9 mouse cellular contexts compared by ENCODE assay signal in the genomic region with DNA sequence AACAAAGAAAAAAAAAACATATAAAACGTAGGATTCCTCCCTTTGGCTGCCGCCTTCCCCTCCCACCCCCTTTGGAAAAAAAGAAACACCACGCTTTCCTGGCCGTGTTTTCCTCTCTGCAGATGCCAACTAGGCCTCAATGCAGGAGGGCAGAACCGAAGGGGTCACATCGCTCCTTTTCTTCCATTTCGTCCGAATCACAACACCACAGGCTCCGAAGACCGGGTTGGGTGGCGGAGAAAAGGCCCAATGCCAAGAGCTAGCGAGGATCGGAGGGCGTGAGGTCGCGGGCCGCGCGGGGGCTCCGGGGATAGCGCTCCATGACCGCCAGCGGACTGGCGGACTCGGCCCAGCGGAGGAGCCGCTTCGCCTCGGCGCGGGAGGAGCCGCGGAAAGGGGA. TPM values are rescaled to one million over a fixed set of nuclear protein-coding genes. Genes with fewer than 3 reads are reported as not detected.
DNase-seq lines count a peak whose midpoint lies in the region; ATAC-seq and TF ChIP-seq lines count a peak whose summit lies in the region.
"Had no signal": no experiment of that assay in that cellular context is flagged by ENCODE, and none has a peak within 500 bp of the region (broad histone marks: within the 10 kb centered on the region; RNA-seq: fewer than 3 reads in every experiment).

No protein-coding gene starts in this region.

- peak overlapping the region; percentile 94 for H3K9ac ChIP-seq in hindbrain, embryonic 14.5 days
- H3K9ac ChIP-seq in midbrain, embryonic 11.5 days (ENCODE audit: low read length), result peak overlapping the region; percentile 84

- H3K4me3 ChIP-seq in erythroblast, embryonic 14.5 days (replicated peaks), result peak overlapping the region; percentile 89
- H3K4me3 ChIP-seq in thymus, adult 2 months (ENCODE audit: control insufficient read depth, insufficient read depth, low read length), result peak overlapping the region; percentile 93
- H3K4me3 ChIP-seq in hindbrain, embryonic 14.5 days (replicated peaks; ENCODE audit: low read length), result peak overlapping the region; percentile 91
- peak overlapping the region; percentile 79 for H3K4me3 ChIP-seq in midbrain, embryonic 11.5 days (ENCODE audit: low read depth, low read length)

- peaks cover 35% of the 10 kb centered on the region for H3K36me3 ChIP-seq in erythroblast, embryonic 14.5 days (ENCODE audit: control insufficient read depth)
- H3K36me3 ChIP-seq in thymus, adult 2 months (ENCODE audit: control insufficient read depth, insufficient read depth, low read length), result no peaks in the 10 kb centered on the region
- H3K36me3 ChIP-seq in hindbrain, embryonic 14.5 days (replicated peaks; ENCODE audit: control insufficient read depth, insufficient read depth), result no peaks in the 10 kb centered on the region
- H3K36me3 ChIP-seq in midbrain, embryonic 11.5 days (ENCODE audit: control insufficient read depth, insufficient read depth, low read length), result no peaks in the 10 kb centered on the region

- no peak for TF ChIP-seq CTCF in thymus, adult 2 months (IDR thresholded peaks at IDR 0.05; ENCODE audit: borderline replicate concordance, control insufficient read depth, extremely low read depth, insufficient read depth, low read length, poor library complexity)

- under 1% methylated on average over 33 of the region's 33 CpGs for WGBS in thymus, adult 2 months
- under 1% methylated on average over 32 of the region's 33 CpGs for WGBS in hindbrain, embryonic 14.5 days
- WGBS in midbrain, embryonic 11.5 days, result 0% methylated on average over 29 of the region's 33 CpGs

- no peaks in the 10 kb centered on the region for H3K27me3 ChIP-seq in erythroblast, embryonic 14.5 days (ENCODE audit: control insufficient read depth)
- no peaks in the 10 kb centered on the region for H3K27me3 ChIP-seq in thymus, adult 2 months (ENCODE audit: control insufficient read depth, insufficient read depth, low read length)
- no peaks in the 10 kb centered on the region for H3K27me3 ChIP-seq in hindbrain, embryonic 14.5 days (ENCODE audit: control insufficient read depth, insufficient read depth, low read length)
- H3K27me3 ChIP-seq in midbrain, embryonic 11.5 days (ENCODE audit: control insufficient read depth, insufficient read depth, low read length), result no peaks in the 10 kb centered on the region
- H3K27me3 ChIP-seq: Patski had no signal

- H3K27ac ChIP-seq in thymus, adult 2 months (ENCODE audit: control insufficient read depth, insufficient read depth, low read length), result no peak overlapping the region
- H3K27ac ChIP-seq in hindbrain, embryonic 14.5 days, result peak overlapping the region; percentile 91
- H3K27ac ChIP-seq in midbrain, embryonic 11.5 days (ENCODE audit: low read depth, low read length), result peak overlapping the region; percentile 17; the same call in 1 of the 2 replicates

- peak overlapping the region; percentile 94 for H3K4me2 ChIP-seq in hindbrain, embryonic 14.5 days (replicated peaks)
- H3K4me2 ChIP-seq in midbrain, embryonic 11.5 days, result peak overlapping the region; percentile 66

- no peaks in the 10 kb centered on the region for H3K9me3 ChIP-seq in erythroblast, embryonic 14.5 days (ENCODE audit: control insufficient read depth, low read length)
- H3K9me3 ChIP-seq in hindbrain, embryonic 14.5 days (ENCODE audit: control insufficient read depth, low read length), result no peaks in the 10 kb centered on the region
- H3K9me3 ChIP-seq in midbrain, embryonic 11.5 days (ENCODE audit: control insufficient read depth, low read length), result no peaks in the 10 kb centered on the region

- TF ChIP-seq POLR2A in thymus, adult 2 months (IDR thresholded peaks at IDR 0.05; ENCODE audit: control insufficient read depth, extremely low read depth, insufficient read depth, low read length, poor library complexity), result no peak

- peaks cover 79% of the 10 kb centered on the region for H3K4me1 ChIP-seq in erythroblast, embryonic 14.5 days (ENCODE audit: control insufficient read depth)
- H3K4me1 ChIP-seq in thymus, adult 2 months (replicated peaks; ENCODE audit: control insufficient read depth, insufficient read depth, low read length), result peaks cover 24% of the 10 kb centered on the region
- H3K4me1 ChIP-seq in hindbrain, embryonic 14.5 days (replicated peaks; ENCODE audit: control insufficient read depth, insufficient read depth, low read length), result peaks cover 56% of the 10 kb centered on the region
- H3K4me1 ChIP-seq in midbrain, embryonic 11.5 days (ENCODE audit: control insufficient read depth, insufficient read depth, low read length), result peaks cover 36% of the 10 kb centered on the region

- DNase-seq in thymus, adult 2 months, result no peak
- no peak for DNase-seq in thymus, postnatal 0 days (ENCODE audit: low spot score)
- DNase-seq in hindbrain, embryonic 14.5 days (ENCODE audit: low spot score), result peak; percentile 39
- peak; percentile 96 for DNase-seq in midbrain, embryonic 11.5 days (ENCODE audit: low spot score, missing footprints)
- no peak for DNase-seq in layer of hippocampus, adult 18-20 months (ENCODE audit: low spot score in 2 of 2)
- no peak for DNase-seq in retina, embryonic 14.5 days (ENCODE audit: low spot score)

- ATAC-seq in erythroblast, adult 5-6 weeks (replicated peaks; ENCODE audit: low FRiP score, poor library complexity, severe bottlenecking), result no peak
- no peak for ATAC-seq in hindbrain, embryonic 14.5 days (ENCODE audit: low FRiP score)
- ATAC-seq in midbrain, embryonic 11.5 days (ENCODE audit: low FRiP score), result no peak

RNA-seq across cellular contexts. Expression of a gene that starts 0.5 kb away (rescaled TPM):
- 1.8 and 2.5 TPM in 2 replicates for polyA plus RNA-seq in erythroblast, embryonic 14.5 days (2012)
- total RNA-seq in erythroblast, adult 5-6 weeks (2015; ENCODE audit: low replicate concordance), result 6.0 and 6.7 TPM in 2 replicates
- 9.1 and 9.2 TPM in 2 replicates for total RNA-seq in erythroblast, adult 5-6 weeks (2017; ENCODE audit: low replicate concordance)
- polyA plus RNA-seq in thymus, adult 2 months (2012; rRNA removed), result 23.8 and 30.5 TPM in 2 replicates
- 15.5 and 16.3 TPM in 2 replicates for polyA plus RNA-seq in thymus, postnatal 0 days (2015; fragmentation: Nextera tagmentation; extraction: Ambion mirVana)
- polyA plus RNA-seq in hindbrain, embryonic 14.5 days (2014; fragmentation: Nextera tagmentation; extraction: Ambion mirVana), result 16.1 and 18.6 TPM in 2 replicates
- polyA plus RNA-seq in midbrain, embryonic 11.5 days (2014; fragmentation: Nextera tagmentation; extraction: Ambion mirVana), result 12.9 and 14.0 TPM in 2 replicates
- 10 to 100 TPM; 49.4 TPM for total RNA-seq in layer of hippocampus, adult 18-20 months (2021)

RNA-seq across cellular contexts. Expression of a gene that starts 3.5 kb away (rescaled TPM):
- 21.9 and 23.6 TPM in 2 replicates for polyA plus RNA-seq in erythroblast, embryonic 14.5 days (2012)
- total RNA-seq in erythroblast, adult 5-6 weeks (2015; ENCODE audit: low replicate concordance), result 14.4 and 35.2 TPM in 2 replicates
- total RNA-seq in erythroblast, adult 5-6 weeks (2017; ENCODE audit: low replicate concordance), result 23.6 and 31.2 TPM in 2 replicates
- polyA plus RNA-seq in thymus, adult 2 months (2012; rRNA removed), result 91.3 and 114 TPM in 2 replicates
- 38.7 and 41.3 TPM in 2 replicates for polyA plus RNA-seq in thymus, postnatal 0 days (2015; fragmentation: Nextera tagmentation; extraction: Ambion mirVana)
- polyA plus RNA-seq in hindbrain, embryonic 14.5 days (2014; fragmentation: Nextera tagmentation; extraction: Ambion mirVana), result 43.1 and 43.4 TPM in 2 replicates
- 31.9 and 37.5 TPM in 2 replicates for polyA plus RNA-seq in midbrain, embryonic 11.5 days (2014; fragmentation: Nextera tagmentation; extraction: Ambion mirVana)
- 10 to 100 TPM; 51.7 to 56.9 TPM for total RNA-seq in layer of hippocampus, adult 18-20 months (2021)

RNA-seq across cellular contexts. Expression of a gene that starts 16.5 kb away (rescaled TPM):
- 12.2 and 13.5 TPM in 2 replicates for polyA plus RNA-seq in erythroblast, embryonic 14.5 days (2012)
- total RNA-seq in erythroblast, adult 5-6 weeks (2015; ENCODE audit: low replicate concordance), result 40.9 and 49.3 TPM in 2 replicates
- 26.8 and 57.8 TPM in 2 replicates for total RNA-seq in erythroblast, adult 5-6 weeks (2017; ENCODE audit: low replicate concordance)
- 51.7 and 65.2 TPM in 2 replicates for polyA plus RNA-seq in thymus, adult 2 months (2012; rRNA removed)
- polyA plus RNA-seq in thymus, postnatal 0 days (2015; fragmentation: Nextera tagmentation; extraction: Ambion mirVana), result 280 and 287 TPM in 2 replicates
- 241 and 244 TPM in 2 replicates for polyA plus RNA-seq in hindbrain, embryonic 14.5 days (2014; fragmentation: Nextera tagmentation; extraction: Ambion mirVana)
- 327 and 349 TPM in 2 replicates for polyA plus RNA-seq in midbrain, embryonic 11.5 days (2014; fragmentation: Nextera tagmentation; extraction: Ambion mirVana)
- 10 to 100 TPM; 96.4 to 98.2 TPM for total RNA-seq in layer of hippocampus, adult 18-20 months (2021)

RNA-seq across cellular contexts. Expression of a gene that starts 28.2 kb away (rescaled TPM):
- 5.9 and 7.1 TPM in 2 replicates for polyA plus RNA-seq in erythroblast, embryonic 14.5 days (2012)
- total RNA-seq in erythroblast, adult 5-6 weeks (2015; ENCODE audit: low replicate concordance), result 0.77 and 4.4 TPM in 2 replicates
- 5.3 and 16.6 TPM in 2 replicates for total RNA-seq in erythroblast, adult 5-6 weeks (2017; ENCODE audit: low replicate concordance)
- 16.0 and 17.9 TPM in 2 replicates for polyA plus RNA-seq in thymus, adult 2 months (2012; rRNA removed)
- polyA plus RNA-seq in thymus, postnatal 0 days (2015; fragmentation: Nextera tagmentation; extraction: Ambion mirVana), result 57.0 and 57.5 TPM in 2 replicates
- polyA plus RNA-seq in hindbrain, embryonic 14.5 days (2014; fragmentation: Nextera tagmentation; extraction: Ambion mirVana), result 85.4 and 85.5 TPM in 2 replicates
- 85.1 and 87.4 TPM in 2 replicates for polyA plus RNA-seq in midbrain, embryonic 11.5 days (2014; fragmentation: Nextera tagmentation; extraction: Ambion mirVana)
- total RNA-seq in layer of hippocampus, adult 18-20 months (2021), result 10 to 100 TPM; 46.2 to 46.9 TPM

RNA-seq across cellular contexts. Expression of a gene that starts 28.4 kb away (rescaled TPM):
- polyA plus RNA-seq in erythroblast, embryonic 14.5 days (2012), result not detected in 2 replicates
- total RNA-seq in erythroblast, adult 5-6 weeks (2015; ENCODE audit: low replicate concordance), result 3.3 and 3.5 TPM in 2 replicates
- 0.70 and 5.0 TPM in 2 replicates for total RNA-seq in erythroblast, adult 5-6 weeks (2017; ENCODE audit: low replicate concordance)
- polyA plus RNA-seq in thymus, adult 2 months (2012; rRNA removed), result 1.0 and 1.2 TPM in 2 replicates
- 0.39 and 0.48 TPM in 2 replicates for polyA plus RNA-seq in thymus, postnatal 0 days (2015; fragmentation: Nextera tagmentation; extraction: Ambion mirVana)
- polyA plus RNA-seq in hindbrain, embryonic 14.5 days (2014; fragmentation: Nextera tagmentation; extraction: Ambion mirVana), result 3.3 and 7.6 TPM in 2 replicates
- 2.2 and 3.7 TPM in 2 replicates for polyA plus RNA-seq in midbrain, embryonic 11.5 days (2014; fragmentation: Nextera tagmentation; extraction: Ambion mirVana)
- total RNA-seq in layer of hippocampus, adult 18-20 months (2021), result 1 to 10 TPM; 8.3 to 9.4 TPM

Comparison
In these comparisons a context has a peak if more than half of its experiments do, and no peak if none do; other contexts are left out.
1. DNase-seq: peak in hindbrain, embryonic 14.5 days (single experiment) and midbrain, embryonic 11.5 days (single experiment); none in thymus, adult 2 months (single experiment), thymus, postnatal 0 days (single experiment), layer of hippocampus, adult 18-20 months (0 of 2) and retina, embryonic 14.5 days (single experiment).
2. Peak in every context shown above with its lines, with median percentiles within 50 percentile points of each other: H3K4me3 ChIP-seq.